Mouse (Mus musculus) fat pad, adult 2 months (tissue): Measurements from ENCODE around the gene Defb25.

Source experiments
- DNase-seq: peaks from one replicate; pipeline ENCODE4 v3.0.0-alpha.2; 2011; ENCODE audit warnings: low read depth, low spot score; ENCODE audit errors: extremely low read depth

Gene Defb25

DNA sequence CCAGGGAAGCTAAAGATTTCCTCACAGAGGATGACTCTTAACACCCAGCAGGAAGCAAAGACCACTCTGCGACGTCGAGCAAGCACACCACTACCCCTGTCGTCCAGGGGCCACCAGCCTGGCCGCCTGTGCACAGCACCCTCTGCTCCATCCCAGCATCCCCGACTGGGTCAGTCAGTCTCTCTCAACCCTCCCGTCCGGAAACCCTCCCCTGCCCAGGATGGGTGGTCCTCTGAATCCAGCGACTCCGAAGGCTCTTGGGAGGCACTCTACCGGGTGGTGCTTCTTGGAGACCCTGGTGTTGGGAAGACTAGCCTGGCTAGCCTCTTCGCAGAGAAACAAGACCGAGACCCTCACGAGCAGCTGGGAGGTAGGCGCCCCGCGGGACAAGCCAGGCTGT, 5.2 kb upstream of the Defb25 start:
- no peak for DNase-seq

DNA sequence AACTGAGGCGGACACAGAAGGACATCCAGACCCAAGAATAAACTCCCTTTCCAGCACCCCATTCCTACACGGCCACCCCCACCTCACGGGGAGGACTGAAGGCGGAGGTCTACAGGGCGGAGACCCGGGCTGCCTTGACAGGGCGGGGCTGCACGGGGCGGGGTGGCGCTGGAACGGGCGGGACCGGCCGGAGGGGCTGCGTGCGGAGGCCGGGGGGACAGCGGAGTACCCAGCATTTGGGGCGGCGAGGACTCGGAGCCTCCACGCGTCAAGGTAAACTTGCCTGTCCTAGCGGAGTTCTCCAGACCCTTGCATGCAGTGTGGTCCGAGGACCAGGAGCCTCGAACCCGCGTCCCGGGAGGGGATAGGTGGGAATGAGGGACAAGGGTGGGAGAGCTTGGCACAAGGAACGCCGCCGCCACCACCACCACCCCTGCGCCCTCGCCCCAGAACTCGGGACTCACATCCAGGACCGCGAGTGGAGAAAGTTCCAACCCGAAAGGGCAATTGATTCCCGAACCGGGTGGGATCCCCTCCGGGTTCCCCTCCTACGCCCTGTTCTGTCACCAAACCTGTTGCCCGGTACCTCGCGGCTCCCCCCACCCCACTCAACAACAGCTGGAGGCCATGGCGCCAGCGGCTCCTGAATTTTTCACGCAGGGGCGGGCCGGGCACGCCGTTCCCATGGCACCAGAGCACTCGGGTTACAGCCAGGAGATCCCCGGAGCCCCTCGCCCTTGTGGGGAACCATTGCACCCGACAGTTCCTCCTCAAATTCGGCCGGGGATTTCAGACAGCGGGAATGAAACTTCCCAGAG, 4.1 kb upstream of the Defb25 start, which contains the start of gene Rem1:
Gene Rem1 (plus strand): TSS at position 178 of the 818 bp plus-strand sequence.
- DNase-seq = no peak

DNA sequence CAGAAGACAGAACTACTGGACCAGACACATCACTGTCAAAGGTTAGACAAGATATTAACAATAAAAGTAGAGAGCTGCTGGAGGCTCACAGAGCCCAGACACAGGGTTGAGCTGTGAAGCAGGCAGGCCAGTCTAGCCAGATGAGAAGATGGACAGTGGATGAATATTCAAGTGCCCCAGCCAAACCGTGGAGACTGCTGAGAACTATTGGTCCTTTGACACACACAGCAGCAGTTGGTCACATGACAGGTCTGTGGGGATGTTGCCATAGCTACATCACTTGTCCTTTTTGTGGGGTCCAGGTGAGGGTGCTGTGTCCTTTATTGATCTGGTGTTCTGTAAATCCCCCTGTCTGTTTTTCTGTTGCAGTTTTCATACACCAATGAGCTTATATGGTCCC, 2.4 kb upstream of the Defb25 start:
- DNase-seq = no peak

DNA sequence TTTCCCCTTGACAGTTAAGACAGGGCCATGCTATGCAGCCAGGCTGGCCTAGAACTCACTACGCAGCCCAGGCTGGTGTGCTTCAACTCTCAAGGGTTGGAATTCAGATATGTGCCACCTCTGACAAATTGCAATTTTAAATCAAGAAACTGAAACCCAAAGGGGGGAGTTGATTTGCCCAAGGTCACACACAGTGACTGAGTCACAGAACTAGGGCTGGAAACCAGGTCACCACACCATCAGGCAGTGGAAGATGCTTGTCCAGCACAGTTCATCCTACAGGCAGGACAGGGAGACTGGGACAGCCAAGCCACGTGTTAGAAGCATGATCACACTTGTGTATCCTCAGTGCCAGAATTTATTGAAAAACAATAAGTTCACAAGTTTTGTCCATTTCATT, 1.7 kb upstream of the Defb25 start:
- DNase-seq = no peak

DNA sequence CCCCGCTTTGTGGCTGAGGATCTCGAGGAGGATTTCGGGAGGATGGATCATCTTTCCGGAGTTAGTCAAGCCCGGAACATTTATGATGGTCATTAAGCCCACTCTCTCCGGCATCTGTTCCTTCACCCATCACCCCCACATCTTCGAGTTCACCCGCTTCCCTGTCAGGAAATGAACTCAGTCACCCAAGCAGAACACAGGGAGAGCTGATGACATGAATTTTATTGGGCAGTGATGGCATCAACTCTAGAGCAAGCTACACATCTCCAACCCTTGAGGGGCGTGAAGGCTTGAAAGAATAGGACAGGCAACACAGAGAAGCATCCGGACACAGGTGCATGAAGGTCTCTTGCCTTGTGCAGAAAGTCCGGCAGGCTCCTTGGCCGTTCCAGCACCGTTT, 702 bp downstream of the Defb25 start:
- no peak for DNase-seq

DNA sequence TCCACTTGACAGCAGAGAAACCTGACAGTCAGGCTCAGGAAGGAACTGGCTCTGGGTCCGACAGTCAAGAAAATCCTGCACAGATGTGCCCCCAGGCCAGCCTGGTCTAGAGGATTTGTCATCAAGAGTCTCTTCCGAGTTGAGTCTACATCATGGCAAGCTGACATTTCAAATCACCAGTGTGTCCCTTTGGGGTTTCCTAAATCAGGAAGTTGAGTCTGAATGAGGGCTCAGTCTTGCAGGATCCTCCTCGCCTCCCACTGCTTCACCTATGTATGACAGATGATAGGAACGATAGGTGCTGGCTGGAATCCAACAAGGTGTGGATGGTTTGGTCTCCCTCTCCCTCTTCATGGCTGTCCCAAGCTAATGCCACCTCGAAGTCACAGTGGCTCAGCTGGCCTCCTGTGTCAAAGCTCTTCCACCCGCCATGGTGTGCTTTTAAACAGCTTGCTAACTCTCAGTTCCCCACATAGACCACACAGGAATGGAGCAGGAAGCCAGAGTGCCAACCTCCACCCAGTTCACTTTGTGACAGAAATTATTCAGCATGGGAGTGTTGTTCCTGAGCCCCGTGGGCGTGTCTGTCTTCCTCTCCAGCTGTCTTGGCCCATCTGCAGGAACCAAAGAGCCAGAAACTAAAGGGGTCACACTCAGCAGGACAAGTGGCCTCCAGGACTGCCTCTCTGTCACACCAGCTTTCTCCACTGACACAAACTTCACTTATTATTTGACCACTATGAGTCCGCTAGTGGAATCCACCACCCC, 2.3 kb downstream of the Defb25 start:
- no peak for DNase-seq

DNA sequence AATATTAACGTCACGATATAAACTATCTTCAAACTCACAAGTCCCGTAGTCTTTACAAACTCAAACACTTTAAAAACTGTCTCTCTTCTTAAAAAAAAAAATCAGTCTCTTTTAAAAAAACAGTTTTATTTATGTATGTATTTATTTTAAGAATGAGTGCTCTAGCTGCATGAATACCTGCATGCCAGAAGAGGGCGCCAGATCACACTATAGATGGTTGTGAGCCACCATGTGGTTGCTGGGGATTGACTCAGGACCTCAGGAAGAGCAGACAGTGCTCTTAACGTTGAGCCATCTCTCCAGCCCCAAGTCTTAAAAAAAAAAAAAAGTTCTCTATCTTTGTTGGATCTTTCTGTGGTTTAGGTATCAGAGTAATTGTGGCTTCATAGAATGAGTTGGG, 5.5 kb downstream of the Defb25 start:
- no peak for DNase-seq

DNA sequence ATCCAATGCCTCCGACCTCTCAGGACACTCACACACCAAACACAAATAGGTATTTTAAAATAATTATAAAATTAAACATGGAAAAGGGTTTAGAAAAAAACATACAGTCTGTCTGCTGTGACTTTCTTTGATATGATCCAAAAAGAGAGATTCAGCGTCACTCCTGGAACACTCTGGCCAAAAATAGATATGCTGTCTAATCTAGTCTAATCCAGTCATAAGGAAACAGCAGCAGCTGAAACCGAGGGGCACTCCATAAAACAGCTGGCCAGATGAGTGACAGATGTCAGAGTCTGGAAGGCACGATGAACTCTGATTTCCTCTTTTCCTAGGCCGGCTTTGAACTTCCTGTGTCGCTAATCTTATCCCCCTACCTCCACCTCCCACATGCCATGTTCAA, 6.4 kb downstream of the Defb25 start:
- DNase-seq = no peak

DNA sequence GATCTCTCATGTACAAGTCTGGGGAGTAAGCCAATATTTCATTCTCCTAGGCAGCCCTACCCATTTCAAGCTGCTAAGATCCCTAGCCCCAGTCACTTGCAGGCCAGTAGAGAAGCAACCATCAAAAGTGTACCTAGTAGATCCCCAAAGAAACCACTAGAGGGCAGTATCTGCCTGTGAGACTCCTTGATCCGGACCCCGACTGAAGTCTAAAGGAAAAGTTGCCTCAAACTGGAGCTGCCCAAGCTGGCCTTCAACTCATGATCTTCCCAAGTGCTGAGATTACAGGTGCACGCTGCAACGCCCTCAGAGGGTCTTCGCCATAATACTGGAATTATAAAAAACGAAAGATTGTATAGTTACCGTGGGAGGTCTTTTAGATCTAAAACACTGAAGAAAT, 7.3 kb downstream of the Defb25 start:
- DNase-seq = no peak

DNA sequence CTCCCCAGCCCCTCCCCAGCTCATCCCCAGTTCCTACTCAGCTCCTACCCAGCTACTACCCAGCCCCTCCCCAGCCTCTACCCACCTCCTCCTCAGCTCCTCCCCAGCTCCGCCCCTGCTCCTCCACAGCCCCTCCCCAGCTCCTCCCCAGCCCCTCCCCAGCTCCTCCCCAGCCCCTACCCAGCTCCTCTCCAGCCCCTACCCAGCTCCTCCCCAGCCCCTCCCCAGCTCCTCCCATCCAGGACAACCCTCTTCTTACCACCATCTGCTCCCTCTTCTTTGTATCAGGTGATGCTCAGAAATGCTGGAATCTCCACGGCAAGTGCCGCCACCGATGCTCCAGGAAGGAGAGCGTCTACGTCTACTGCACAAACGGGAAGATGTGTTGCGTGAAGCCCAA, 10.7 kb downstream of the Defb25 start:
- no peak for DNase-seq

DNA sequence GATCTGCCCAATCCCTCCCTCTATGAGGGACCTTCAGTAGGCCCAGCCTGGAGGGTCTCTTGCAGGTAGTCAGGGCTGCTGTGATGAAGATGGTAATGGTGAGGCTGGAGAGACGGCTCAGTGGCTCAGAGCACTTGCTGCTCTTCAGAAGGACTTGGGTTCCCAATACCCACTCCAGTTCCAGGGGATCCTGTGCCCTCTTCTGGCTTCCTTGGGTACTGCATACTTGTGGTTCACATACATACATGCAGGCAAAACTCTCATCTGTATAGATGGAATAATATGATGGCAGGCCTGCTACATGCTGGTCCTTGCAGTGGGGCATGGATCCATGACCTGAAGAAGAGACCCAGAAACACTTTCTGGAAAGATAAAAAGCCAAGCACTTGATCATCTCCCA, 14.1 kb downstream of the Defb25 start:
- DNase-seq = no peak

DNA sequence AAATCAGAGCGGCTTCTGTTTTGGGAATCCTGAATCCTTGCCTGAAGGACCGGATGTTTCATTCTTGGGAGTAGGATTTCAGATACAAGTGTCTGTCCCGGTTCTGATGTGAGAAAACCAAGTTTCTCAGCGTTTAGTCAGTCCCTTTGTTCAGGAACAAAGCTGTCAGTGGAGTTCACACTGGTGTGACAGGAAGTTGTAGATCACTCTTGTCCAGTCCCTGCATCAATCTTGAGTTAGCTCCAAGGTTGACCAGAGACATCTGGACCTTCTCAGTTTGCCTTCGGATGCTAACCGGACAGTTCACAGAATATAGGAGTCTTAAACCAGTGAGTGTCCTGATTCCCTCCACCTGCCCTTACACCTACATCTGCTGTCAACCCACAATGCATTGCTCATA, 15.1 kb downstream of the Defb25 start:
- no peak for DNase-seq

DNA sequence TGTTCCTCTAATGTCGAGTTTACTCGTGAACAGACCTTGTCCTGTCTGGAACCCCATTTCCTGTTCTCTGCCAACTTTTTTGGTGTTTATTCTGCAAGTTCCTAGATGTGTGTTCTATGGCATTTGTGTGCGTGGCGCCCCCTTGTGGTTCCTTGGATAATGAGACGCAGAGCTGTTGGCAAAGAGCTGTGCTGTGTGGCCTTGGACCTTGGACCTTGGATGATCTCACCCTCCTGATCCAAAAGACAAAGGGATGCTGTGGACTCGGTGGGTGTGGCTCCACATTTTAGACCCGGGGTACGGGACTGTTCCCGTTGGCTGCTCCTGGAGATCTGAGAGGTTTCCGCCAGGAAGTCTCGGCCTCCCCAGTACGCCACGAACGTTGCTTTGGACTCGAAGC, 18.8 kb downstream of the Defb25 start, which contains the start of gene Defb36:
Gene Defb36 (plus strand): TSS at position 271 of the 400 bp plus-strand sequence.
- no peak for DNase-seq

DNA sequence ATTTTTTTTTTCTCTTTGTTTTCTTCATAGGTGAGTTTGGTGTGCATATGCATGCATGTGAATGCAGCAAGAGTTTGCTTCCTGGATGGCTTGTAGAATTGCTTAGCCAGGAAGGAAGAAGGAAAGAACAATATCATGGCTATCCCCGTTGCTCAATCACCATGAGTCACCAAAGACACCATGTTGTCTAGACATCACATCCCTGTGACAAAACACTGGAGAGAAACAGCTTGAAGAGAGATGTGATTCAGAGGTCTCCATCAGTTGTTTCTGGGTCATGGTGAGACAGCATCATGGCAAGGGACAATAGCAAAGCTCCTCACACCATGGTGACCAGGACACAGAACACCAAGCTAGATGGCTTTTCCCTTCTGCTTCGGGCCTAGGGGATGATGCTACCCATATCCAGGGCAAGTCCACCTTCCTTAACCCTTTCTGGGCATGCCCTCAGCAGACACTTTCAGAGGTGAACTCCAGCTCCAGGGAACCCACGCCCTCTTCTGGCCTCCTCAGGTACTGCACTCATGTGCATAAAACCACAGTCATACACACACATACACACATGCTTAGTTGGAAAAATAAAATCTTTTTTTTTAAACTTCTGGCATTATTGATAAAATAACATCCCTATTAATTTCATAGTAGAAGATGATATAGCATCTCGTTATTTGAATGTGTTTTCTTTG, 21.4 kb downstream of the Defb25 start:
- DNase-seq = no peak

DNA sequence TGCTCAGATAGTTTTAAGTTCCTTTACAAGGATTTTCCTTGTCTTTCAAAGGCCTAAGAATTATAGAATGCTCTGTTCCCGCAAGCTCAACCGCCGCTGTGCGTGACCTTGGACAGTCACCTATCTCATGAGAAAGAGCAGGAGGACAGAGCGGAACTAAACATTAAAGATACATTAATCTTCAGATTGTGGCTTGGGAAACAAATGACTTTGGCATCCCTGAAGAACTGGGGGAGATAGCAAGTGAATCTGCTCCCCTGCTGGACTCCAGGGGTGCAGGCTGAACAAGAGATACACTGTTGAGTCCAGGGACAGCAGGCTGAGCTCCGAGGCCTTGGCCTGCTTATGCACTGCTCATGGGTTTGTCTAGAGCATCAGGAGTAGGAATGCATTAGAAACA, 22.8 kb downstream of the Defb25 start:
- no peak for DNase-seq

DNA sequence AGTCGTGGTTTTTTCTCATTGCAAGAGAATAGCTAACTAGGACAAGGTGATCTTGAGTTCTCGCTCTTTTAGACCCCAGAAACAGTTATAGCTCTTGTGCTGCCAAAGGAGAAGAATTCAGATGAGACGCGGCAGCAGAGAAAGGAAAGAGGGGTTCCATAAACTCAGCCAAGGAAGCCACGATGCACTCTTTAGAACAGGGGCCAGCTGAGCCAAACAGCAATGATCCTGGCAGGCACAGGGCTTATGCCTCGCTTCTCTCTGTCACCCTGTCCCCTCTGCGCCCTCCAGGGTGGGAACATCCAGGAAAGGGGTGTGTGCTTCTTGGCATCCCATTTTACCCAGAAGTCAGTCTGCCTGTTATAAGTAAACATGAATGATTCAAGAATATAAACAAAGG, 23.6 kb downstream of the Defb25 start, which contains the start of gene Defb45:
Gene Defb45 (minus strand): TSS at position 101 of the 400 bp plus-strand sequence.
- no peak for DNase-seq

DNA sequence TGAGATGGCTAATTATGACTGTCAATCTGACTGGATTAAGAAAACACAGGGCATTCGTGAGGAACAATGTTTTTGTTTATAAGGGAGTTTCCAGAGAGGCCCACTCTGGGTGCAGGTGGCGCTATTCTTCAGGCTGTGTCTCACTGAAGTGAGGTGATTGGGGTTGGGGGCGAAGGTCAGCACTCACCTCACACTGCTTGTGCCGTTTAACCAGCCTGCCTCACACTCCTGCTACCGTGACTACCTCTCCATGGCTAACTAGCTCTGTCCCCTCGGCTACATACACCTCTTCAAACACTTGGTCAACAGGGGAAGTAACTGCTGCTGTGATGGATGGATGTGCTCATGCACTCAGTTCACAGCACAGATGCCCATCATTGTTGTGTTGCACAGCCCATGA, 33.8 kb downstream of the Defb25 start:
- no peak for DNase-seq

DNA sequence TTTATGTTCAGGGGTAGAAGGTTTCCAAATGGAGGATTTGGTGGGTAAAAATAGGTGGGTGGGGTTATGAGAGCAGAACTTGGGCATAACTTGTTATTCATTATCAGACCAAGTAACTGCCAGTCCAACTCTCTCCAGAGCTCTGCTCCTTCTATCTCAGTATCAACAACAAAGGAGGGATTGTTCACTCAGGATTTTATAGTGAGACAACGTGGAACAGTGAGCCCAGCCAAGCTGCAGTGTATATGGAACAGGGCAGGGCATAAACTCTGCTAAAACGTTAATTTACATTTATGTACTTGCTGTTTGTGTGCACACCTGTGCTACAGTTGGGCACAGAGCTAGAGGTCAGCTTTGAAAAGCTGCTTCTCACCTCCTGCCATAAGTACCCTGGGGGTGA, 34.4 kb downstream of the Defb25 start:
- no peak for DNase-seq

DNA sequence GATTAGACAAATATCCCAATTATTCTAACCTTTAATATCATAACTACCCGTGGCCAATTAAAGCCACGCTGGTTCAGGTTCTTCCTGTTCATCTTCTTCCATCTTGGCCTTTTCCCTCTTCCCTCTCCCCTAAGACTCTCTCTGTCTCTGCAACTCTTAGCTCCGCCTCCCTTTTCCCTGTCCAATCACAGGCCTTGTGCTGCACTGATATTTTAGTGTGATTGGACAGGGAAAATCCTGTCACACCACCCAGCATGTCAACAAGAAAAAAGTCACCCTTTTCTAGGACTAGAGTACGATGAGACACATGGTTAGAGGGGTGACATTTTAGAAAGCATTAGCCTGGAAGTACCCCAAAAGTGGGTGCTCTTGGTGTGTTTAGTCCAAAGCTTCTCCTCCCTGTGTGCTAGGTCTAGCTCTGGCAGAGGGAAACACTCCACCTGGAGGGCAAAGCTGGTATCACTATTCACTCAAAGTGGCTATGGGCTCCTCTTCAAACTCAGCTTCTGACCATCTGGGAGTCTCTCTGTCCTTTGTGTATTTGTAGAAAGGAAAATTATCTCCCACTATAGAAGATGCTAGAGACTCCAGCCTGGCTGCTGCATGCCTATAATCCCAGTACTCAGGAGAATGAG, 35.8 kb downstream of the Defb25 start:
- no peak for DNase-seq

DNA sequence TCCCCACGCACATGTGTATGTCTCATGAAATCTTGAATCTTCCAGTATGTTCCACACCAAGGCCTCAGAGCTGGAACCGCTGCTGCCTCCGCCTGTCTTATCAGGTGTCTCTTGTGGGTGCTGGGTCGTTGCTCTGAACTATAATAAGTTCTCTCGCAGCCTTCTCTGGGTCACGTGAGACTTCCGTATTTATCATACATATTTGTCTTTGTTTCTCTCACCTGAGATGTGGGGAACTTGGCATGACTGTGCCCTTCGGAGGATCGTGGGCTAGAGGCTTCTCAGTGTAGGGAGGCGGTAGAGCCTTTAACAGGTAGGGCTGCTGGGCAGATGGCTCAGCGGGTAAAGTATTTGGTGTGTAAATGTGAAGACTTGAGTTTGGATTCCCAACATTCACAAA, 42.2 kb downstream of the Defb25 start:
- no peak for DNase-seq

DNA sequence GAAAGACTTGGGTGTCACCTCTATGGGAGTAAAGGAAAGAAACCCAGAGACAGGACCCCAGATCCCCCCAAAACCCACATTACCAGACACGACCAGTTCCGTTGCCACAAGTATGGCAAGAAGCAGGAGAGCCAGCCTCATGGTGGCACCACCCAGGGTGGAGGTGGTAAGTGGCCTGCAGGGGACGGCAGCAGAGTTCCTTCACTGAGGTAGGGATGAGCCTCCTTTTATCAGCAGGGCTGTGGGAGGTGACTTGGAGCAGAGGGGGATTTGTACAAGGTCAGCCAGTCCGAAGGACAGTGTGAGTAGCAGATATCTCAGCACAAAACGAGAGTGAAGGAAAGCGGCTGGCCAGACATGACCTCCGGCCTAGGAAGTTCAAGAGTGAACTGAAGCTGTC, 42.7 kb downstream of the Defb25 start, which contains the start of gene Defb19:
Gene Defb19 (minus strand): TSS at position 206 of the 400 bp plus-strand sequence.
- DNase-seq = no peak
